Mouse (Mus musculus) kidney, adult 2 months (tissue): ENCODE results near the gene Fam20c.

Experiments used
- CTCF ChIP-seq: fragments of 200-500 bp; conservative IDR thresholded peaks from 2 replicates; pipeline ENCODE4 v1.5.1; 2011; ENCODE audit warnings: low read depth, mild to moderate bottlenecking, control low read depth, low read length, moderate library complexity, mixed read lengths; ENCODE audit not compliant: insufficient read depth, insufficient read length
- POLR2A ChIP-seq: fragments of 200-500 bp; IDR thresholded peaks from one replicate; pipeline ENCODE4 v1.6.1; 2011; ENCODE audit warnings: low read depth, low read length, control low read depth

GRCm38 (mm10) chr5:138762361-138762760 lies 8.0 kb downstream of the Fam20c start:
- TF ChIP-seq POLR2A (no peak), CTCF (no peak)
